Mouse (Mus musculus): ENCODE measurements around the gene Ccdc113.

- TF ChIP-seq ETS1 (conservative IDR thresholded peaks at IDR 0.05; ENCODE audit: low read depth, low read length): no peak
- no peak for TF ChIP-seq MEF2A (IDR thresholded peaks at IDR 0.05; ENCODE audit: borderline replicate concordance, low read depth, low read length)
- no peak for TF ChIP-seq GABPA (IDR thresholded peaks at IDR 0.05; ENCODE audit: insufficient replicate concordance, low read depth, low read length)
- TF ChIP-seq EP300 (IDR thresholded peaks at IDR 0.05; ENCODE audit: low read length): no peak
- no peak for TF ChIP-seq MYC (IDR thresholded peaks at IDR 0.05; ENCODE audit: low read depth, low read length)
- peak in 1 of 2 experiments; percentile 15; a peak in 1 of 4 replicates for TF ChIP-seq CTCF (conservative IDR thresholded peaks at IDR 0.05 in 1 of 2, IDR thresholded peaks at IDR 0.05 in 1 of 2; ENCODE audit: low read depth in 2 of 2, low read length in 2 of 2)
- TF ChIP-seq RAD21 (IDR thresholded peaks at IDR 0.05; ENCODE audit: low read depth, low read length): no peak
- no peak for TF ChIP-seq NRF1 (IDR thresholded peaks at IDR 0.05; ENCODE audit: low read depth, low read length)
Measured at GRCm38 (mm10) chr8:95506245-95506644, 27.6 kb upstream of the Ccdc113 start.

Measured in CH12.LX (cell line).